Mouse (Mus musculus) CH12.LX (cell line): Measurements from ENCODE around the gene Dgka. TPM values are rescaled to one million over a fixed set of nuclear protein-coding genes. Genes with fewer than 3 reads are reported as not detected.
A peak's percentile ranks its signal among the peaks of the same experiment; 100 is the strongest.

Experiments
- BHLHE40 ChIP-seq: IDR thresholded peaks from 2 replicates; pipeline ENCODE4 v1.6.1; 2011; ENCODE audit warnings: mild to moderate bottlenecking, low read depth, low read length, improper control_type of control experiment
- ETS1 ChIP-seq: conservative IDR thresholded peaks from 2 replicates; pipeline ENCODE4 v1.6.1; 2012; ENCODE audit warnings: low read depth, mild to moderate bottlenecking, inconsistent platforms, low read length, improper control_type of control experiment, moderate library complexity
- NRF1 ChIP-seq: IDR thresholded peaks from 2 replicates; pipeline ENCODE4 v1.6.1; 2014; ENCODE audit warnings: low read depth, mild to moderate bottlenecking, inconsistent platforms, low read length, improper control_type of control experiment, moderate library complexity
- RCOR1 ChIP-seq: conservative IDR thresholded peaks from 2 replicates; pipeline ENCODE4 v1.6.1; 2012; ENCODE audit warnings: low read depth, mild to moderate bottlenecking, inconsistent platforms, low read length, improper control_type of control experiment
- TCF12 ChIP-seq: IDR thresholded peaks from 2 replicates; pipeline ENCODE4 v1.6.1; 2014; ENCODE audit warnings: low read depth, mild to moderate bottlenecking, inconsistent platforms, low read length, improper control_type of control experiment
- UBTF ChIP-seq: IDR thresholded peaks from 2 replicates; pipeline ENCODE4 v1.6.1; 2012; ENCODE audit warnings: low read depth, mild to moderate bottlenecking, inconsistent platforms, low read length, improper control_type of control experiment, moderate library complexity
- polyA plus RNA-seq: library from polyadenylated mRNA; unstranded; fragments of >175 nt; gene quantifications from 2 replicates; pipeline ENCODE4 v1.2.1, GENCODE M21; 2012; ENCODE audit warnings: low read depth; ENCODE audit not compliant: insufficient read length
- total RNA-seq, 2 experiments: library from RNA; depleted of rRNA; stranded (reverse); fragments of 300-350 nt in 1 of 2; fragments of >200 nt in 1 of 2; gene quantifications; 2 replicates each; pipeline ENCODE4 v1.2.3; 2012 to 2014

The Dgka gene
- total and polyA plus RNA-seq, 3 experiments, result 3.4 to 9.0 (median 6.6) TPM

GRCm38 (mm10) chr10:128671148-128671547 is 73.5 kb downstream of the Dgka start (continued):
- peak; percentile 92 for TF ChIP-seq BHLHE40
- no peak for TF ChIP-seq NRF1
- peak; percentile 79 for TF ChIP-seq ETS1
- TF ChIP-seq UBTF, result no peak
- TF ChIP-seq RCOR1, result no peak
- peak; percentile 75 for TF ChIP-seq TCF12

Other genes starting within 250 kb of the Dgka start
Only the 20 nearest of the 25 such genes appear.
- 7,686 and 8,549 TPM in 2 replicates for gene Rpl41, start 195.6 kb downstream of the Dgka start, total RNA-seq (2012; rRNA removed)
- 2,395 and 2,709 TPM in 2 replicates for gene Rpl41, start 195.6 kb downstream of the Dgka start, total RNA-seq (2014; rRNA removed)
- 6,293 and 8,065 TPM in 2 replicates for gene Rpl41, start 195.6 kb downstream of the Dgka start, polyA plus RNA-seq
- 133 and 166 TPM in 2 replicates for gene Pa2g4, start 178.9 kb downstream of the Dgka start, total RNA-seq (2012; rRNA removed)
- gene Pa2g4, start 178.9 kb downstream of the Dgka start, total RNA-seq (2014; rRNA removed), result 126 and 129 TPM in 2 replicates
- gene Pa2g4, start 178.9 kb downstream of the Dgka start, polyA plus RNA-seq, result 550 and 650 TPM in 2 replicates
- 12.6 and 13.2 TPM in 2 replicates for gene Erbb3, start 155.2 kb downstream of the Dgka start, total RNA-seq (2012; rRNA removed)
- gene Erbb3, start 155.2 kb downstream of the Dgka start, total RNA-seq (2014; rRNA removed), result 11.3 and 13.0 TPM in 2 replicates
- gene Erbb3, start 155.2 kb downstream of the Dgka start, polyA plus RNA-seq, result 7.4 and 7.7 TPM in 2 replicates
- gene Rps26, start 118.1 kb downstream of the Dgka start, total RNA-seq (2012; rRNA removed), result 2,580 and 2,987 TPM in 2 replicates
- gene Rps26, start 118.1 kb downstream of the Dgka start, total RNA-seq (2014; rRNA removed), result 1,667 and 1,906 TPM in 2 replicates
- gene Rps26, start 118.1 kb downstream of the Dgka start, polyA plus RNA-seq, result 2,220 and 2,250 TPM in 2 replicates
- gene Ikzf4, start 98.9 kb downstream of the Dgka start, total RNA-seq (2012; rRNA removed), result 0.08 and 0.13 TPM in 2 replicates
- 0.09 TPM in 1 of 2 replicates, not detected in the other for gene Ikzf4, start 98.9 kb downstream of the Dgka start, total RNA-seq (2014; rRNA removed)
- gene Ikzf4, start 98.9 kb downstream of the Dgka start, polyA plus RNA-seq, result 0.57 and 1.5 TPM in 2 replicates
- gene Suox, start 70.8 kb downstream of the Dgka start, total RNA-seq (2012; rRNA removed), result 8.3 and 10.5 TPM in 2 replicates
- gene Suox, start 70.8 kb downstream of the Dgka start, total RNA-seq (2014; rRNA removed), result 10.9 and 11.4 TPM in 2 replicates
- 9.0 TPM in 2 replicates for gene Suox, start 70.8 kb downstream of the Dgka start, polyA plus RNA-seq
- 22.0 and 27.4 TPM in 2 replicates for gene Rab5b, start 48.6 kb downstream of the Dgka start, total RNA-seq (2012; rRNA removed)
- 28.9 and 34.4 TPM in 2 replicates for gene Rab5b, start 48.6 kb downstream of the Dgka start, total RNA-seq (2014; rRNA removed)
- 20.4 and 20.6 TPM in 2 replicates for gene Rab5b, start 48.6 kb downstream of the Dgka start, polyA plus RNA-seq
- 7.1 and 7.6 TPM in 2 replicates for gene Pmel, start 40.7 kb downstream of the Dgka start, total RNA-seq (2012; rRNA removed)
- gene Pmel, start 40.7 kb downstream of the Dgka start, total RNA-seq (2014; rRNA removed), result 5.3 and 5.5 TPM in 2 replicates
- gene Pmel, start 40.7 kb downstream of the Dgka start, polyA plus RNA-seq, result 8.8 and 9.4 TPM in 2 replicates
- 38.9 and 47.1 TPM in 2 replicates for gene Cdk2, start 39.8 kb downstream of the Dgka start, total RNA-seq (2012; rRNA removed)
- gene Cdk2, start 39.8 kb downstream of the Dgka start, total RNA-seq (2014; rRNA removed), result 79.3 and 86.9 TPM in 2 replicates
- 75.3 and 89.2 TPM in 2 replicates for gene Cdk2, start 39.8 kb downstream of the Dgka start, polyA plus RNA-seq
- 52.8 and 63.1 TPM in 2 replicates for gene Pym1, start 3.0 kb upstream of the Dgka start, total RNA-seq (2012; rRNA removed)
- gene Pym1, start 3.0 kb upstream of the Dgka start, total RNA-seq (2014; rRNA removed), result 84.9 and 87.8 TPM in 2 replicates
- gene Pym1, start 3.0 kb upstream of the Dgka start, polyA plus RNA-seq, result 75.6 and 86.6 TPM in 2 replicates
- 0.76 and 1.3 TPM in 2 replicates for gene Mmp19, start 46.1 kb upstream of the Dgka start, total RNA-seq (2012; rRNA removed)
- 0.39 and 0.50 TPM in 2 replicates for gene Mmp19, start 46.1 kb upstream of the Dgka start, total RNA-seq (2014; rRNA removed)
- 0.57 and 0.72 TPM in 2 replicates for gene Mmp19, start 46.1 kb upstream of the Dgka start, polyA plus RNA-seq
- 33.4 and 33.7 TPM in 2 replicates for gene Dnajc14, start 59.2 kb upstream of the Dgka start, total RNA-seq (2012; rRNA removed)
- gene Dnajc14, start 59.2 kb upstream of the Dgka start, total RNA-seq (2014; rRNA removed), result 24.8 and 25.3 TPM in 2 replicates
- 32.6 and 32.8 TPM in 2 replicates for gene Dnajc14, start 59.2 kb upstream of the Dgka start, polyA plus RNA-seq
- 1.2 and 2.0 TPM in 2 replicates for gene Tmem198b, start 59.5 kb upstream of the Dgka start, total RNA-seq (2012; rRNA removed)
- gene Tmem198b, start 59.5 kb upstream of the Dgka start, total RNA-seq (2014; rRNA removed), result 2.0 and 2.6 TPM in 2 replicates
- gene Tmem198b, start 59.5 kb upstream of the Dgka start, polyA plus RNA-seq, result 4.5 and 4.7 TPM in 2 replicates
- 75.4 and 94.6 TPM in 2 replicates for gene Sarnp, start 72.5 kb upstream of the Dgka start, total RNA-seq (2012; rRNA removed)
- 170 and 198 TPM in 2 replicates for gene Sarnp, start 72.5 kb upstream of the Dgka start, total RNA-seq (2014; rRNA removed)
- gene Sarnp, start 72.5 kb upstream of the Dgka start, polyA plus RNA-seq, result 201 and 283 TPM in 2 replicates
- gene Ormdl2, start 76.8 kb upstream of the Dgka start, total RNA-seq (2012; rRNA removed), result 56.1 and 73.7 TPM in 2 replicates
- gene Ormdl2, start 76.8 kb upstream of the Dgka start, total RNA-seq (2014; rRNA removed), result 116 and 123 TPM in 2 replicates
- 52.1 and 65.8 TPM in 2 replicates for gene Ormdl2, start 76.8 kb upstream of the Dgka start, polyA plus RNA-seq
- 4.5 and 5.4 TPM in 2 replicates for gene Gdf11, start 146.9 kb upstream of the Dgka start, total RNA-seq (2012; rRNA removed)
- 3.4 and 4.3 TPM in 2 replicates for gene Gdf11, start 146.9 kb upstream of the Dgka start, total RNA-seq (2014; rRNA removed)
- 7.3 and 7.4 TPM in 2 replicates for gene Gdf11, start 146.9 kb upstream of the Dgka start, polyA plus RNA-seq
- 0.34 TPM in 1 of 2 replicates, not detected in the other for gene Cd63, start 156.1 kb upstream of the Dgka start, total RNA-seq (2012; rRNA removed)
- not detected in 2 replicates for gene Cd63, start 156.1 kb upstream of the Dgka start, total RNA-seq (2014; rRNA removed)
- gene Cd63, start 156.1 kb upstream of the Dgka start, polyA plus RNA-seq, result 0.55 TPM in 1 of 2 replicates, not detected in the other
- 2.6 and 4.3 TPM in 2 replicates for gene Rdh5, start 178.0 kb upstream of the Dgka start, total RNA-seq (2012; rRNA removed)
- gene Rdh5, start 178.0 kb upstream of the Dgka start, total RNA-seq (2014; rRNA removed), result 3.8 and 5.2 TPM in 2 replicates
- 4.6 and 6.2 TPM in 2 replicates for gene Rdh5, start 178.0 kb upstream of the Dgka start, polyA plus RNA-seq
- 67.8 and 74.4 TPM in 2 replicates for gene Bloc1s1, start 179.2 kb upstream of the Dgka start, total RNA-seq (2012; rRNA removed)
- 33.6 and 34.1 TPM in 2 replicates for gene Bloc1s1, start 179.2 kb upstream of the Dgka start, total RNA-seq (2014; rRNA removed)
- gene Bloc1s1, start 179.2 kb upstream of the Dgka start, polyA plus RNA-seq, result 37.1 and 46.9 TPM in 2 replicates
- gene Itga7, start 189.0 kb upstream of the Dgka start, total RNA-seq (2012; rRNA removed), result 0.34 and 0.64 TPM in 2 replicates
- 0.14 and 0.55 TPM in 2 replicates for gene Itga7, start 189.0 kb upstream of the Dgka start, total RNA-seq (2014; rRNA removed)
- gene Itga7, start 189.0 kb upstream of the Dgka start, polyA plus RNA-seq, result 0.63 and 0.74 TPM in 2 replicates